In the genomic region with DNA sequence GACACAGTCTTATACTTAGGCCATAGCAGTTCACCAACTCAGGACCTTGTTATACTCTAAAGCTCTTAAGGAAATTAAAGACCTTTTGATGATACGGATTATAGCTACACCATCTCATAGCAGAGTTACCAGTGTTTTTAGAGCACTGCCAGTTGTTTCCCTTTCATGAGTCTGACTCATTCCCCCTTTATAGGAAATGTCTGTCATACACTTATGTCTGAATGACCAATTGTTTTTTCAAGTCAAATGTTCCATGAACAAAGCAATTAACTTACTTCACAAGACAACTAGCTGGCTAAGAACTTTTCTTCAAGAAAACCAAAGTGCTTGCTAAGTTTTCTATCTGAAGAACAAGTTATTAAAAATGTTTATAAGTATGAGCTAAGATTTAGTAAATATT, we compare ENCODE assay signal across 14 mouse cellular contexts. TPM values are rescaled to one million over a fixed set of nuclear protein-coding genes. Genes with fewer than 3 reads are reported as not detected.
DNase-seq lines count a peak whose midpoint lies in the region; ATAC-seq and TF ChIP-seq lines count a peak whose summit lies in the region.
"Had no signal": no experiment of that assay in that cellular context is flagged by ENCODE, and none has a peak within 500 bp of the region (broad histone marks: within the 10 kb centered on the region; RNA-seq: fewer than 3 reads in every experiment).

No protein-coding gene starts in this region.

- no peak overlapping the region for H3K9ac ChIP-seq in heart, embryonic 15.5 days
- no peak overlapping the region for H3K9ac ChIP-seq in lung, postnatal 0 days (replicated peaks; ENCODE audit: low read depth)
- H3K9ac ChIP-seq in stomach, embryonic 16.5 days (ENCODE audit: low read length), result no peak overlapping the region

- H3K4me3 ChIP-seq in heart, embryonic 15.5 days, result no peak overlapping the region
- H3K4me3 ChIP-seq in lung, postnatal 0 days (ENCODE audit: low read depth, low read length), result peak overlapping the region; percentile 11; the same call in 1 of the 2 replicates
- H3K4me3 ChIP-seq in stomach, embryonic 16.5 days (replicated peaks; ENCODE audit: low read length), result no peak overlapping the region

- DNase-seq in heart, adult 18-20 months, result no peak
- DNase-seq in lung, postnatal 0 days (ENCODE audit: low spot score), result peak; percentile 73
- DNase-seq in lung, postnatal 4 days, result no peak
- peak; percentile 34 for DNase-seq in induced T-regulatory cell, adult 2 months (ENCODE audit: low read depth)
- no peak for DNase-seq in layer of hippocampus, adult 18-20 months (ENCODE audit: low spot score in 2 of 2)
- DNase-seq in spleen, adult 18-20 months, result no peak
- DNase-seq: kidney, adult 11 months; lung, postnatal 36 days; right cerebral cortex, postnatal 25 days; thymus, adult 18-20 months had no signal

- WGBS in heart, embryonic 15.5 days, result 62% methylated on average over 1 of the region's 1 CpGs
- 38% methylated on average over 1 of the region's 1 CpGs for WGBS in lung, postnatal 0 days
- WGBS in stomach, embryonic 16.5 days, result 64% methylated on average over 1 of the region's 1 CpGs

- H3K9me3 ChIP-seq in heart, embryonic 15.5 days (replicated peaks), result no peaks in the 10 kb centered on the region
- H3K9me3 ChIP-seq in lung, postnatal 0 days (ENCODE audit: low read length), result no peaks in the 10 kb centered on the region
- H3K9me3 ChIP-seq in stomach, embryonic 16.5 days (replicated peaks; ENCODE audit: control insufficient read depth, low read length), result no peaks in the 10 kb centered on the region

- no peak for ATAC-seq in heart, embryonic 15.5 days (replicated peaks; ENCODE audit: insufficient number of reproducible peaks, insufficient read depth, low FRiP score, low read depth)
- no peak for ATAC-seq in lung, postnatal 0 days
- no peak for ATAC-seq in stomach, embryonic 16.5 days (ENCODE audit: insufficient read depth, low FRiP score)

- H3K4me1 ChIP-seq in heart, embryonic 15.5 days (replicated peaks), result peaks cover 30% of the 10 kb centered on the region
- peaks cover 13% of the 10 kb centered on the region; the same call in 1 of the 2 replicates for H3K4me1 ChIP-seq in lung, postnatal 0 days (ENCODE audit: insufficient read depth, low read depth, low read length)
- H3K4me1 ChIP-seq in stomach, embryonic 16.5 days (ENCODE audit: control insufficient read depth, insufficient read depth, low read length), result peaks cover 17% of the 10 kb centered on the region

- TF ChIP-seq EP300 in lung, postnatal 0 days (IDR thresholded peaks at IDR 0.05), result peak; percentile 53; the same call in 1 of the 2 replicates

- H3K27ac ChIP-seq in heart, embryonic 15.5 days, result no peak overlapping the region; the same call in 1 of the 2 replicates
- peak overlapping the region; percentile 99 for H3K27ac ChIP-seq in lung, postnatal 0 days (ENCODE audit: low read length)
- H3K27ac ChIP-seq in stomach, embryonic 16.5 days (ENCODE audit: low read length), result no peak overlapping the region; the same call in 1 of the 2 replicates

- TF ChIP-seq CTCF in lung, postnatal 0 days (IDR thresholded peaks at IDR 0.05), result no peak

- no peaks in the 10 kb centered on the region for H3K27me3 ChIP-seq in heart, embryonic 15.5 days
- H3K27me3 ChIP-seq in lung, postnatal 0 days (replicated peaks; ENCODE audit: insufficient read depth, low read length), result no peaks in the 10 kb centered on the region
- no peaks in the 10 kb centered on the region for H3K27me3 ChIP-seq in stomach, embryonic 16.5 days (ENCODE audit: control insufficient read depth, insufficient read depth, low read length)

- H3K4me2 ChIP-seq in heart, embryonic 15.5 days, result peak overlapping the region; percentile 65
- peak overlapping the region; percentile 54 for H3K4me2 ChIP-seq in lung, postnatal 0 days (replicated peaks; ENCODE audit: low read depth, low read length)
- H3K4me2 ChIP-seq in stomach, embryonic 16.5 days (ENCODE audit: low read depth, low read length), result peak overlapping the region; percentile 79

- H3K36me3 ChIP-seq in heart, embryonic 15.5 days, result peaks cover 17% of the 10 kb centered on the region
- H3K36me3 ChIP-seq in lung, postnatal 0 days (ENCODE audit: insufficient read depth, low read length), result peaks cover 12% of the 10 kb centered on the region
- H3K36me3 ChIP-seq in stomach, embryonic 16.5 days (ENCODE audit: control insufficient read depth, insufficient read depth, low read length), result 0 out of 2 replicates have a peak, but pooled peaks cover 3% of the 10 kb centered on the region

RNA-seq across cellular contexts. Expression of a gene that starts 2.9 kb away (rescaled TPM):
- polyA plus RNA-seq in heart, embryonic 15.5 days (2015; fragmentation: Nextera tagmentation; extraction: Ambion mirVana), result 57.7 and 63.1 TPM in 2 replicates
- total RNA-seq in heart, adult 18-20 months (2021), result 10 to 100 TPM; 30.9 to 34.0 TPM
- 70.7 and 72.4 TPM in 2 replicates for polyA plus RNA-seq in lung, postnatal 0 days (2015; fragmentation: Nextera tagmentation; extraction: Ambion mirVana)
- 75.3 and 75.6 TPM in 2 replicates for polyA plus RNA-seq in stomach, embryonic 16.5 days (2015; fragmentation: Nextera tagmentation; extraction: Ambion mirVana)
- 10 to 100 TPM; 50.2 to 52.5 TPM for total RNA-seq in layer of hippocampus, adult 18-20 months (2021)

RNA-seq across cellular contexts. Expression of a gene that starts 27.3 kb away (rescaled TPM):
- polyA plus RNA-seq in heart, embryonic 15.5 days (2015; fragmentation: Nextera tagmentation; extraction: Ambion mirVana), result not detected in 2 replicates
- not detected for total RNA-seq in heart, adult 18-20 months (2021)
- polyA plus RNA-seq in lung, postnatal 0 days (2015; fragmentation: Nextera tagmentation; extraction: Ambion mirVana), result 0.21 TPM in 1 of 2 replicates, not detected in the other
- 0.54 and 0.95 TPM in 2 replicates for polyA plus RNA-seq in stomach, embryonic 16.5 days (2015; fragmentation: Nextera tagmentation; extraction: Ambion mirVana)
- not detected for total RNA-seq in layer of hippocampus, adult 18-20 months (2021)
- total RNA-seq: adrenal gland, postnatal 36 days had no signal
- polyA plus RNA-seq: neural tube, embryonic 11.5 days had no signal

Comparison
In these comparisons a context has a peak if more than half of its experiments do, and no peak if none do; other contexts are left out.
1. DNase-seq: peak in lung, postnatal 0 days (single experiment) and induced T-regulatory cell, adult 2 months (single experiment); none in heart, adult 18-20 months (0 of 2), lung, postnatal 4 days (0 of 2), layer of hippocampus, adult 18-20 months (0 of 2) and spleen, adult 18-20 months (0 of 2).
2. Peak in every context shown above with its lines, with median percentiles within 50 percentile points of each other: H3K4me2 ChIP-seq.